Mouse (Mus musculus) liver, embryonic 15.5 days (tissue): ENCODE results near the gene Bcor. TPM values are rescaled to one million over a fixed set of nuclear protein-coding genes. Genes with fewer than 3 reads are reported as not detected.

ENCODE experiments used
- ATAC-seq: fragments of 200-750 bp; cut with Nextera tagmentation; 2 replicates; pipeline ENCODE4 v1.8.0; 2017; ENCODE audit warnings: moderate number of reproducible peaks, mild to moderate bottlenecking, moderate library complexity; ENCODE audit not compliant: insufficient read depth
- H3K27ac ChIP-seq: fragments of 300-500 bp; sonication (generic); replicated peaks from 2 replicates; pipeline ENCODE4 v1.5.1; 2015; ENCODE audit warnings: mild to moderate bottlenecking, inconsistent platforms
- H3K27me3 ChIP-seq: fragments of 300-500 bp; sonication (generic); 2 replicates; pipeline ENCODE4 v1.6.1; 2015; ENCODE audit warnings: mild to moderate bottlenecking, inconsistent platforms
- H3K36me3 ChIP-seq: fragments of 300-500 bp; sonication (generic); replicated peaks from 2 replicates; pipeline ENCODE4 v1.6.1; 2015; ENCODE audit warnings: moderate library complexity, mild to moderate bottlenecking, inconsistent platforms
- H3K4me1 ChIP-seq: fragments of 300-500 bp; sonication (generic); replicated peaks from 2 replicates; pipeline ENCODE4 v1.6.1; 2015; ENCODE audit warnings: inconsistent platforms
- H3K4me2 ChIP-seq: fragments of 300-500 bp; sonication (generic); 2 replicates; pipeline ENCODE4 v1.6.1; 2015; ENCODE audit warnings: moderate library complexity, mild to moderate bottlenecking, inconsistent platforms
- H3K4me3 ChIP-seq: fragments of 300-500 bp; sonication (generic); replicated peaks from 2 replicates; pipeline ENCODE4 v1.5.1; 2015; ENCODE audit warnings: mild to moderate bottlenecking, inconsistent platforms
- H3K9ac ChIP-seq: fragments of 300-500 bp; sonication (generic); 2 replicates; pipeline ENCODE4 v1.6.1; 2015; ENCODE audit warnings: moderate library complexity, mild to moderate bottlenecking, inconsistent platforms
- H3K9me3 ChIP-seq: fragments of 300-500 bp; sonication (generic); replicated peaks from 2 replicates; pipeline ENCODE4 v1.6.1; 2016; ENCODE audit warnings: inconsistent platforms
- WGBS: fragments of 180-500 bp; shearing (Covaris S2); methylation state at CpG from one replicate; pipeline ENCODE4 v1.1.7; 2015; ENCODE audit warnings: mixed read lengths; ENCODE audit not compliant: insufficient replicate concordance; 5-methylcytosine and 5-hydroxymethylcytosine counted together
- polyA plus RNA-seq: library from polyadenylated mRNA; unstranded; fragments of >200 nt; fragmentation: Nextera tagmentation; extraction: Ambion mirVana; gene quantifications from 2 replicates; pipeline ENCODE4 v1.2.1, GENCODE M21; 2015

Gene Bcor
- polyA plus RNA-seq, 1 experiment from 2014 or later: 4.3 TPM

DNA sequence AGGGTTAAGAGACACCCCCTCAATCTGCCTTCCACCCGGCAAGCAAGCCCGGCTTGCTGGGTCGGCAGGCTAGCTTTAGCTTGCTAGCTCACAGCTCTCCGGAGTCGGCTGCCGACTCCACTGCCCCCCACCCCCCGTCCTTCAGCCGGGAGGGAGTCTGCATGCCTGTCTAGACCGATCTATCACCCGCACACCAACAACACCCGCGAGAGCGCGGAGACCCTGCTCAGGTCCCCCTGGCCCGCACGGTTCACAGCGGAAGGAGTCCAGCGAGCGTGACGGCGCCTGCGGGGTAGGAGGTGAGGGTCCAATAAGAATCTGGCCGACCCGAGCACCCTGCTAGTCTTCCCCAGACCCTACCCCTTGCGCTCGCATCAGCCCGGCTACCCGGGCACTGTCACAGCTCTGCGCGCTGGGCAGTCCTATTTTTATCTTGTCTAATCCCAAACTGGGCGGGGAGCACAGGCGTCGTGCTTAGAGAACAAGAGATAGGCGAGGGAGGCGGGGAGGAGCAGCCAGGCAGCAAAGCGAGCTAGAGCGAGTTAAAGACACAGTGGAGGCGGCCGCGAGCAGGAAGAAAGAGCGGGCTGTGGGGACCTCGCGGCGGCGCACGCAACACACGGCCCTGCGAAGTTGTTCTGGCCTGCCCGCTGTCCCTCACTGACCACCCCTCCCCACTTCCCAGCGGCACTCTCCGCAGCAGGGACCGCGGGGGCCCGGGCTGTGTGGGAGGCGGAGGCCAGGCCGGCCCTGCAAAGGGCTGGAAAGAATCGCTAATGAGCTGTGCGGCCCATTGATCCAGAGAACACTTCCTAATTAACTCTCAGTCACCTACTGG, 83.2 kb downstream of the Bcor start:
- Histone ChIP-seq H3K4me1 (peaks cover 46% of the 10 kb centered on the region), H3K27me3 (peaks cover 84% of the 10 kb centered on the region)
- 3% methylated on average over 58 of the region's 58 CpGs for WGBS

DNA sequence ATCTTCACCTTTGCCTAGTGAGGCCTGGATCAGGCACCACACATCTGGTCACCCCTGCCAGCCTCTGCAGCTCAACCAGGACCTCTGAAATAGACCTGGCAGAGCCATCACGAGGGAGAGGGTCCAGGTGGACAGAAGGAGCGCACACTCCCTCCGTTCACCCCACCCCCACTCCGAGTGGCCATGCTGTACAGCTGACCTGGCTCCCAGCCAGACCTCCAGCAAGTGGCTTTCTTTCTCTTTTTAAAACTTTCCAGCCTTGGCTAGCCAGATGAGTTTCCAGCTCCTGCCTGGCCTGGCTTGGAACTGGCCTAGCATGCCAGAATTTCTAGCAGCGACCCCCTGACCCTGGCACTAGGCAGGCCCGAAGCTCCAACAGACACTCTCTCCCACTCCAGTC, 87.4 kb downstream of the Bcor start:
- Histone ChIP-seq H3K4me3 (no peak overlapping the region), H3K27me3 (peaks cover 76% of the 10 kb centered on the region), H3K36me3 (no peaks in the 10 kb centered on the region), H3K27ac (no peak overlapping the region), H3K4me2 (no peak overlapping the region), H3K4me1 (peaks cover 56% of the 10 kb centered on the region), H3K9ac (no peak overlapping the region), H3K9me3 (no peaks in the 10 kb centered on the region)
- WGBS: 48% methylated on average over 6 of the region's 6 CpGs
- ATAC-seq: no peak

More for the DNA sequence above, 83.2 kb downstream of the Bcor start:
- ATAC-seq: peak; percentile 53
- Histone ChIP-seq H3K9me3 (no peaks in the 10 kb centered on the region), H3K4me3 (peak overlapping the region; percentile 70), H3K36me3 (no peaks in the 10 kb centered on the region), H3K9ac (peak overlapping the region; percentile 63), H3K4me2 (peak overlapping the region; percentile 91), H3K27ac (0 out of 2 replicates have a peak overlapping the region, but pooled peaks have one; percentile 57)

DNA sequence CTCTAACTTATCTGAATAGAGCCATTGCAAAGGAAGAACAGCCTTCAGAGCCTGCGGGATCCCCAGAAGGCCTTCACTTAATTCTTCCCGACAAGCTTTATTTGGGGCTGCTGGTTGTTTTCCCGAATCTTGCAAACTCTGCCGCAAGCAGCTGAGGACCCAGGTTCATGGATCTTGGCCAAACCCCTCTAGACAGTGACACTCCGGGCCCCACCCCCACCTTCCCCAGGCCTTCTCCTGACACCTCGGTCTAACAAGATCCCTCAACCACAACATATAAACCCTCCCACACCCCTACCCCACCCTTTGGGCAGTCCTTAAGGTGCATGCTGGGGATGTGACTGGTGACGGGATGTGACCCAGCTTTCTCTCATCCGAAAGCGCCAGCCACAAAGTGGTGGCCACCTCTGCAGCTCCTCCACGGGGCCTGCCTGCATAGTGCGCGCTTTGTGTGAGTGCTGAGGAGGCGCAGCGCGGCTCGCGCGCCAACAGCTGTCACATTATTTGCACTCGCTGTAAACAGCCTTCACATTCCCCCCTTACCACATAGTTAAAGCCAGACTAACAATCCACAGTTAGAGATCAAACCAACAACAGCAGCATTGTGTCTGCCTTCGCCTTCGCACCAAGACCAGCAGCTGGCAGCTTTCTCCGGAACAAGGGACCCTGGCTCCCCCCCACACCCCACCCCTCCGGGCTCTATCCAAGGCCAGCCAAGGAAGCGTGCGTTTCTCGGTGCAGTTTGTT, 91.0 kb downstream of the Bcor start:
- H3K9me3 ChIP-seq: no peaks in the 10 kb centered on the region
- no peak overlapping the region for H3K9ac ChIP-seq
- no peak overlapping the region for H3K27ac ChIP-seq
- peaks cover 56% of the 10 kb centered on the region for H3K27me3 ChIP-seq
- H3K4me3 ChIP-seq: no peak overlapping the region
- no peak for ATAC-seq
- H3K4me2 ChIP-seq: no peak overlapping the region
- no peaks in the 10 kb centered on the region for H3K36me3 ChIP-seq
- peaks cover 72% of the 10 kb centered on the region for H3K4me1 ChIP-seq
- WGBS: 17% methylated on average over 26 of the region's 26 CpGs

DNA sequence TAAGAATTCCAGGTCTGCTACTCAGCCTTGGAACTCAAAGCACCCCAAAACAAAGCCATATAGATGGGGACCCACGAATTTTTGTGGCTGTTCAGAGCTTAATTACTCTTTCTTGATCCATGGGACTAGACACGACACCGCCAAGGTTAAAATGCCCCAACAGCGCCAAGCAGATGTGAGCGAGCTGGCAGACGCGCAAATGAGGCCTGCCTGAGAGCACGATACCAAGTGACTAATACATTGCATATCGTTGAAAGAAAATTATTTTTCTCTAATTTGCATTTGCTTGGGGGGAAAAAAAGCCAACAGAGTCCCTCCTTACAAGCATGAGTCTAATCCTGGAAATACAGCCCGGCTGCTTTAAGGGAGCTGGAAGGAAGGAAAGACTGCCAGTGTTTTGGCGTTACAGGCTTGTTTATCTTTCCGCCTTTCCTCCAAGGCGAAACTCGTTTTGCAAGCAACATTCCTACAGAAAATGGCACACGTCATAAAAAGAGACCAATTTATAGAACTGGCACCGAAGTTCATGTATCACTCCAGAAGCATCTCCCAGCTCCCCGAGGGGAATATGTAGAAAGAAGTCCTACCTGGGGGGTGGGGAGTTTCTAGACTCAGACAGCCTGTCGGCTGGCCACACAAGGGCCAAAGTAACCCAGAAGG, 92.2 kb downstream of the Bcor start:
- peaks cover 69% of the 10 kb centered on the region for H3K4me1 ChIP-seq
- no peaks in the 10 kb centered on the region for H3K36me3 ChIP-seq
- H3K4me2 ChIP-seq: no peak overlapping the region
- H3K9me3 ChIP-seq: no peaks in the 10 kb centered on the region
- H3K27me3 ChIP-seq: peaks cover 54% of the 10 kb centered on the region
- no peak for ATAC-seq
- H3K27ac ChIP-seq: no peak overlapping the region
- H3K9ac ChIP-seq: no peak overlapping the region
- no peak overlapping the region for H3K4me3 ChIP-seq
- 45% methylated on average over 18 of the region's 18 CpGs for WGBS

DNA sequence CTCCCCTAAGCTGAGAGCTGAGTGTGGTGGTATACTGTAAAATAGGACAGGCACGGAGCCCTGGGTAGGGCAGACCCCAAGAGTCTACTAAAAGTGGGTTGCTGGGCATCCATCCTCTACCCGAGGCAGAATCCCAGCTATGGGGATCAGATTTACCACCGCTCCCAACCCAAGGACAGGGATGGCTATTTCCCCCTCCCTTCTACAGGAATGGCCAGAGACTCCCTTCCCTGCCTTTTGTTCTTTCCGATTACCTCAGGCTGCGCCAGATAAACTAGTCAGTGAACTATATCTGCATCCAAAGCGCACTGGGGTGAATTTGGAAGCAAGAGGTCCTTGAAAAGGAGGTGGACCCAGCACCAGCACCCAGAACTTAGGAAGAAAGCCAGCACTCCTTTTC, 93.1 kb downstream of the Bcor start:
- peaks cover 49% of the 10 kb centered on the region for H3K27me3 ChIP-seq
- 40% methylated on average over 6 of the region's 6 CpGs for WGBS
- ATAC-seq: no peak
- H3K4me2 ChIP-seq: no peak overlapping the region
- no peak overlapping the region for H3K4me3 ChIP-seq
- H3K27ac ChIP-seq: no peak overlapping the region
- no peaks in the 10 kb centered on the region for H3K9me3 ChIP-seq
- H3K4me1 ChIP-seq: peaks cover 63% of the 10 kb centered on the region
- H3K9ac ChIP-seq: no peak overlapping the region
- no peaks in the 10 kb centered on the region for H3K36me3 ChIP-seq

DNA sequence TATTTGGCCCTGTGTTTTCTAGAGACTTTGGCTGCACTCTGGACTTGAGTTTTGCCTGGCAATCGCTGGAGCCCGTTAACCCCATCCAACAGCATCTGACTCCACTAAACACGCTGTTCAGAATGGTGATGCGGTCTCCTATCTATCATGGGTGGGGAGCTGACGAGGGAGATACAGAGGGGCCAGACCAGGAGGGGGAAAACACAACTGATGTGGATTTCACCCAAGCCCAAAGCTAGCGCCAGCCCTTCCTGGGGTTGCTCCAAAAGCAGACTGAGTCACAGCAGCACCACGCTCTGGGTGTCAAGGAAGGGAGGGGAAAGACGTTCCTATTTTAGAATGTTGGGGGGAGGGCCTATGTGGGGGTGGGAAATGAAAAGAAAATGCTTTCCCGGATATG, 94.4 kb downstream of the Bcor start:
- ATAC-seq: no peak
- Histone ChIP-seq H3K27ac (no peak overlapping the region), H3K36me3 (no peaks in the 10 kb centered on the region), H3K4me2 (no peak overlapping the region), H3K9ac (no peak overlapping the region), H3K27me3 (peaks cover 36% of the 10 kb centered on the region), H3K9me3 (no peaks in the 10 kb centered on the region), H3K4me1 (peaks cover 55% of the 10 kb centered on the region), H3K4me3 (no peak overlapping the region)
- WGBS: 4% methylated on average over 9 of the region's 9 CpGs

DNA sequence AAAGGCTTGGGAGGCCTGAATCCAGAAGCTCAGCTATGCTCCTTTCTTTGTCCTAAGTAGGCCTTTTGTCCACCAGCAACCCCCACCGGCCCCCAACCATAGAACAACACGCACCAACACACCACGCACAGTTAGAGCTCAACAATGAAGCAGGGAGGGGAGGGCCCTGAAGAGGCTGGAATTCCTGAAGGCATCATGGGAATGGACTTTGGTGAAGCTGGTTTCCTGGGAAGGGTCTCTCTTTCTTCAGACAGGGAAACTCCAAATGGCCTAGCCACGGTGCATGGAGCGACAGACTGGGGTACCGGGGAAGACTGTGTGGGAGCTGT, 97.3 kb downstream of the Bcor start:
- Histone ChIP-seq H3K27me3 (peaks cover 15% of the 10 kb centered on the region), H3K4me3 (no peak overlapping the region), H3K9me3 (no peaks in the 10 kb centered on the region), H3K27ac (no peak overlapping the region), H3K4me1 (peaks cover 34% of the 10 kb centered on the region), H3K4me2 (no peak overlapping the region), H3K9ac (no peak overlapping the region), H3K36me3 (peaks cover 11% of the 10 kb centered on the region)
- no peak for ATAC-seq
- WGBS: 59% methylated on average over 6 of the region's 6 CpGs

DNA sequence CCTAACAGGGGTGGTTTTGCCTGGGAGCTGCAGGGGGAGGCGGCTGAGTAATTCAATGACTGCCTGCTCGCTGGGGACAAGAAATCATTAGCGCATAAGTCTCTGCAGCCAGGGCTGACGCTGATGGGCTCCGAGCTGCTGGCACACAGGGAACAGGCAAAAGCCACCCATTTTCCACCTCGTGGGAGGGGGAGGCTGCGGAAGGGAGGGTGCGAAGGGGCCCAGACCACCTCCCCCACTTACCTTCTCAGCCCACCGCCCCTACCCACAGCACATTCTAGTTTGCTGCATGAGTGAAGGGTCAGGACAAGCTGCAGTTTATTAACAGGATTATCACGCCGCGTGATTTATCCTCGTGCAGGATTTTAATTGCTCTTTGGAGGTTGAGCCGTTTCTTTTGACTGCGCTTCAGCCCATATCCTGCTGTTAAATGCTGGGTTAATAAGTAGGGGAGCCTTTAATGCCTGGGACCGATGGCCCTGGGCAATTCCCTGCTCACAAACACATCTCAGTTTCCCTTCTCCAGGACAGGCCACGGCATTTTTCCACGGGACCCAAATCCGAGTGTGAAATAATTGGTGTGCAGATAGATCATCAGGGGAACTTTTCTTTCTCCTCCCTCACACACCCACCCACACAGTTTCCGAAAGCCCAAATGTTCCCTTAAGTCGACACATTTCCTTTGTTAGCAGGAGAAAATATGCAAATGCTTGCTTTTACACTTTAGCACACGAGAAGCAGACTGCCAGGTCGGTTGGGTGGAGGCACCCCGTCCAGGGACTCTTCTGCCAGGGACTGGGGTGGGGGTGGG, 97.8 kb downstream of the Bcor start:
- Histone ChIP-seq H3K4me3 (no peak overlapping the region), H3K9ac (no peak overlapping the region), H3K36me3 (peaks cover 16% of the 10 kb centered on the region), H3K9me3 (no peaks in the 10 kb centered on the region), H3K27ac (no peak overlapping the region), H3K4me1 (peaks cover 30% of the 10 kb centered on the region), H3K4me2 (no peak overlapping the region), H3K27me3 (peaks cover 10% of the 10 kb centered on the region)
- WGBS: 50% methylated on average over 24 of the region's 24 CpGs
- ATAC-seq: no peak

DNA sequence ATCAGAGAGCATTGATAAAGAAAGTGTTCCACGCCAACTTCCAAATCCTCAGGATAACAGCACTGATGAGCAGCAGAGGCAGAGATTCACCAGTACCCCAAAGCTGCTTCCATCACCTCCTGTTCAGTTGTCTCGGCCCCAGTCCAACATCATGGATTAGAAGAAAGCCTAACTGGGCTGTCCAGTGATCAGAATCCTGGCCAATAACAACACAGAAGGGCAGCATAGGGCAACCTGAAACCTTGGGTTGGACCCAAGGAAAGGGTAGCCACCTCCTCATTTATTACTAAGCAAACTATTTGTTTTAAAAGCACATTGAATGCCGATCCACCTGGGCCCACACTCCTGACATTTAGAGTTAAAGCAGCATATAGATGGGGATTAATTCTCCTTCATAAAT, 99.3 kb downstream of the Bcor start:
- WGBS: 55% methylated on average over 3 of the region's 3 CpGs
- no peak overlapping the region for H3K9ac ChIP-seq
- peaks cover 31% of the 10 kb centered on the region for H3K36me3 ChIP-seq

DNA sequence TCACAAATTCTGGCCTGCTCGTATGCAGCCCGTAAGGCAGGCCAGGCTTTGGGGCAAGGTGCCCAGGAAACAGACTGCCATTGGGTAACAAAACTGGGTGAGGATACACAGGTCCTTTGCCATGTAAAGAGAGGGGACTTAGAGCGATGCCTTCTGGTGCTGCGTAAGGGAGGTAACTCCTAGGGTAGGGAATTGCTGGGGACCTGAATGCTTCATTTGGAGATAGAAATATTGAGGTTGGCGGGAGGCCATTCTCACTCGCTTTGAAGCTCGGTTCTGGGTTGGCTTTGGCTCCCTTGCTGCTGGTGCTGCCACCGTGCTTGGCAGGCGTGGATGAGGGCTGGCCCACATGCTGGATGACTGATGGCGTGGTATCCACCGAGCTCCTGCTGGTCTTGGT, 102.9 kb downstream of the Bcor start:
- Histone ChIP-seq H3K4me2 (no peak overlapping the region), H3K9me3 (no peaks in the 10 kb centered on the region), H3K9ac (no peak overlapping the region), H3K4me3 (no peak overlapping the region), H3K27ac (no peak overlapping the region), H3K27me3 (no peaks in the 10 kb centered on the region), H3K36me3 (peaks cover 50% of the 10 kb centered on the region), H3K4me1 (0 out of 2 replicates have a peak, but pooled peaks cover 2% of the 10 kb centered on the region)
- WGBS: 83% methylated on average over 11 of the region's 11 CpGs
- no peak for ATAC-seq

More for the DNA sequence above, 99.3 kb downstream of the Bcor start:
- Histone ChIP-seq H3K27me3 (0 out of 2 replicates have a peak, but pooled peaks cover 2% of the 10 kb centered on the region), H3K9me3 (no peaks in the 10 kb centered on the region), H3K4me1 (peaks cover 16% of the 10 kb centered on the region), H3K27ac (no peak overlapping the region), H3K4me2 (no peak overlapping the region), H3K4me3 (no peak overlapping the region)
- no peak for ATAC-seq
